ENCODE assay signal across 1 mouse cellular context in genomic region chr12:80130558-80131358, GRCm38 (mm10).
TF ChIP-seq lines count a peak whose summit lies in the region.

No protein-coding gene starts in this region.

TF ChIP-seq in MEL, 35 proteins besides CTCF, POLR2A, EP300 and RAD21 (continued from another document):
- TF ChIP-seq ETS1 (IDR thresholded peaks at IDR 0.05; ENCODE audit: low read depth, low read length) (peak; percentile 54; the same call in 1 of the 2 replicates), NRF1 (IDR thresholded peaks at IDR 0.05; ENCODE audit: insufficient read depth, low read depth, low read length, poor library complexity, severe bottlenecking) (no peak), MAZ (IDR thresholded peaks at IDR 0.05; ENCODE audit: low read depth, low read length) (peak; percentile 70), MAX (IDR thresholded peaks at IDR 0.05; ENCODE audit: low read length) (0 out of 2 replicates have a peak, but pooled peaks have one; percentile 23), GATA1 (IDR thresholded peaks at IDR 0.05; ENCODE audit: low read depth, low read length) (no peak), MEF2A (IDR thresholded peaks at IDR 0.05; ENCODE audit: extremely low read depth, insufficient replicate concordance, low read depth, low read length, poor library complexity, severe bottlenecking) (no peak), ELF1 (IDR thresholded peaks at IDR 0.05; ENCODE audit: low read depth, low read length) (peak; percentile 53; the same call in 1 of the 2 replicates), ZC3H11A (IDR thresholded peaks at IDR 0.05; ENCODE audit: low read depth, low read length) (no peak), SMC3 (IDR thresholded peaks at IDR 0.05; ENCODE audit: low read depth, low read length) (peak; percentile 3; the same call in 1 of the 2 replicates), MYC (IDR thresholded peaks at IDR 0.05; ENCODE audit: low read depth, low read length) (no peak), JUND (IDR thresholded peaks at IDR 0.05; ENCODE audit: low read depth, low read length) (no peak), NELFE (IDR thresholded peaks at IDR 0.05; ENCODE audit: low read depth, low read length) (peak; percentile 52; the same call in 1 of the 2 replicates)
